Mouse (Mus musculus) bone marrow, adult 2 months (tissue): ENCODE results near the gene Ubqln4.

ENCODE experiments used
- CTCF ChIP-seq: fragments of 200-500 bp; IDR thresholded peaks from 2 replicates; pipeline ENCODE4 v1.5.1; 2011; ENCODE audit warnings: low read length, control low read depth; ENCODE audit not compliant: control insufficient read depth, insufficient read depth
- POLR2A ChIP-seq: fragments of 200-500 bp; IDR thresholded peaks from 2 replicates; pipeline ENCODE4 v1.6.1; 2011; ENCODE audit warnings: low read depth, mild to moderate bottlenecking, control low read depth, low read length, borderline replicate concordance; ENCODE audit not compliant: control insufficient read depth

GRCm38 (mm10) chr3:88572835-88573234 is 19.3 kb downstream of the Ubqln4 start:
- no peak for TF ChIP-seq POLR2A
- no peak for TF ChIP-seq CTCF
